Mouse (Mus musculus) ES-E14 (cell line): Measurements from ENCODE around the gene Fbxw2. TPM values are rescaled to one million over a fixed set of nuclear protein-coding genes. Genes with fewer than 3 reads are reported as not detected.

Source experiments
- DNase-seq: peaks from one replicate; pipeline ENCODE4 v3.0.0-alpha.2; 2013; ENCODE audit warnings: low read depth, low spot score
- H3K27ac ChIP-seq: 2 replicates; pipeline ENCODE4 v1.5.1; 2012; ENCODE audit warnings: low read depth, mild to moderate bottlenecking, low read length, moderate library complexity, mixed read lengths; ENCODE audit not compliant: poor library complexity, insufficient read depth, severe bottlenecking
- H3K36me3 ChIP-seq: 2 replicates; pipeline ENCODE4 v1.6.1; 2012; ENCODE audit warnings: mild to moderate bottlenecking, low read length, moderate library complexity, mixed read lengths; ENCODE audit not compliant: control insufficient read depth, poor library complexity, insufficient read depth, severe bottlenecking
- H3K4me1 ChIP-seq, 2 experiments: fragments of 150-350 bp in 1 of 2; sonication (generic) in 1 of 2; 2 replicates each; pipeline ENCODE4 v1.6.1; 2012; ENCODE audit warnings: low read length in 2 of 2, mild to moderate bottlenecking in 1 of 2, mixed read lengths in 1 of 2; ENCODE audit not compliant: control insufficient read depth in 2 of 2, insufficient read depth in 2 of 2, poor library complexity in 1 of 2
- H3K4me3 ChIP-seq, 2 experiments: fragments of 150-350 bp in 1 of 2; sonication (generic) in 1 of 2; 2 replicates each; pipeline ENCODE4 v1.5.1; 2012; ENCODE audit warnings: low read length in 2 of 2, low read depth in 1 of 2, mild to moderate bottlenecking in 1 of 2, mixed read lengths in 1 of 2; ENCODE audit not compliant: insufficient read depth in 1 of 2, poor library complexity in 1 of 2, severe bottlenecking in 1 of 2
- H3K9ac ChIP-seq: 2 replicates; pipeline ENCODE4 v1.6.1; 2012; ENCODE audit warnings: low read depth, mild to moderate bottlenecking, low read length, mixed read lengths; ENCODE audit not compliant: poor library complexity, insufficient read depth, severe bottlenecking
- H3K9me3 ChIP-seq: fragments of 150-350 bp; sonication (generic); 2 replicates; pipeline ENCODE4 v1.6.1; 2012; ENCODE audit warnings: low read depth, mild to moderate bottlenecking, low read length; ENCODE audit not compliant: control insufficient read depth, insufficient read depth
- CHD2 ChIP-seq: IDR thresholded peaks from 2 replicates; pipeline ENCODE4 v1.6.1; 2014; ENCODE audit warnings: mild to moderate bottlenecking, low read depth, low read length, inconsistent platforms
- ZNF384 ChIP-seq: IDR thresholded peaks from 2 replicates; pipeline ENCODE4 v1.6.1; 2012; ENCODE audit warnings: low read depth, low read length, inconsistent platforms
- in situ Hi-C, 2 experiments: fragments of 600-800 bp; cut with MboI; formaldehyde crosslinking; loops; one replicate each; pipeline ENCODE4 v1.15.1; 2025; ENCODE audit warnings: low sequenced_read_pairs in 2 of 2, inconsistent platforms in 1 of 2; ENCODE audit not compliant: unreplicated experiment in 2 of 2
- total RNA-seq: library from RNA; depleted of rRNA; stranded (reverse); fragments of 300-350 nt; gene quantifications from 2 replicates; pipeline ENCODE4 v1.2.3, GENCODE M21; 2012; rRNA removed

The Fbxw2 gene
- total RNA-seq, 1 experiment: 57.2 TPM

- Histone ChIP-seq H3K36me3 (no peaks in the 10 kb centered on the region), H3K9ac (peak within 1 kb of the TSS; percentile 86), H3K27ac (peak within 1 kb of the TSS; percentile 50), H3K4me3 (peak within 1 kb of the TSS; percentile 84 to 94), H3K4me1 (0 out of 4 replicates have a peak, but pooled peaks cover 0 to 2% of the 10 kb centered on the region in 2 experiments), H3K9me3 (no peaks in the 10 kb centered on the region)
- DNase-seq: peak; percentile 51
- TF ChIP-seq CHD2: no peak
- TF ChIP-seq ZNF384: no peak
- in situ Hi-C loops: no loop called here
Observed at GRCm38 (mm10) chr2:34754551-34755358, 71.4 kb downstream of the Fbxw2 start, which contains the start of gene Gapvd1. TSS of gene Gapvd1 (minus strand) at chr2:34755232.

Other genes starting within 250 kb of the Fbxw2 start
- gene Gapvd1, start 71.1 kb downstream of the Fbxw2 start, total RNA-seq: 41.1 and 47.0 TPM in 2 replicates
- 1,484 and 1,772 TPM in 2 replicates for gene Hspa5, start 54.3 kb downstream of the Fbxw2 start, total RNA-seq
- gene Rabepk, start 26.4 kb downstream of the Fbxw2 start, total RNA-seq: 32.7 and 34.7 TPM in 2 replicates
- gene Gm34653, start 6.7 kb upstream of the Fbxw2 start, total RNA-seq: 0.53 and 0.62 TPM in 2 replicates
- 0.22 and 0.42 TPM in 2 replicates for gene Cutal, start 48.1 kb upstream of the Fbxw2 start, total RNA-seq
- gene Psmd5, start 48.7 kb upstream of the Fbxw2 start, total RNA-seq: 42.4 and 50.6 TPM in 2 replicates
- gene Phf19, start 87.7 kb upstream of the Fbxw2 start, total RNA-seq: 3.7 and 6.8 TPM in 2 replicates
- gene Traf1, start 135.5 kb upstream of the Fbxw2 start, total RNA-seq: 1.2 and 1.3 TPM in 2 replicates
- gene Hc, start 235.1 kb upstream of the Fbxw2 start, total RNA-seq: 0.11 and 0.45 TPM in 2 replicates